Mouse (Mus musculus): ENCODE data around the gene Taf3. TPM values are rescaled to one million over a fixed set of nuclear protein-coding genes. Genes with fewer than 3 reads are reported as not detected.

Gene Taf3
- polyA plus RNA-seq, 1 experiment from 2014 or later: 18.6 TPM

- no peak overlapping the region for H3K4me2 ChIP-seq
- no peaks in the 10 kb centered on the region for H3K27me3 ChIP-seq (replicated peaks; ENCODE audit: control insufficient read depth, insufficient read depth, low read length)
- H3K27ac ChIP-seq (ENCODE audit: low read depth, low read length): no peak overlapping the region
- H3K9me3 ChIP-seq (ENCODE audit: control insufficient read depth, low read length): no peaks in the 10 kb centered on the region
- DNase-seq (ENCODE audit: low spot score) (no peak), ATAC-seq (replicated peaks; ENCODE audit: low FRiP score) (no peak)
- no peak overlapping the region for H3K9ac ChIP-seq (ENCODE audit: low read depth, low read length)
- no peaks in the 10 kb centered on the region for H3K36me3 ChIP-seq (ENCODE audit: control insufficient read depth, insufficient read depth, low read length)
- peaks cover 8% of the 10 kb centered on the region; the same call in 1 of the 2 replicates for H3K4me1 ChIP-seq (replicated peaks; ENCODE audit: control insufficient read depth, insufficient read depth, low read length)
- WGBS: 37% methylated on average over 5 of the region's 5 CpGs
- no peak overlapping the region for H3K4me3 ChIP-seq (ENCODE audit: low read depth, low read length)
Observed at GRCm38 (mm10) chr2:9982446-9982845, 66.0 kb downstream of the Taf3 start.

- Histone ChIP-seq H3K4me1 (replicated peaks; ENCODE audit: control insufficient read depth, insufficient read depth, low read length) (peaks cover 5% of the 10 kb centered on the region), H3K27ac (ENCODE audit: low read depth, low read length) (no peak overlapping the region), H3K27me3 (replicated peaks; ENCODE audit: control insufficient read depth, insufficient read depth, low read length) (no peaks in the 10 kb centered on the region), H3K9me3 (ENCODE audit: control insufficient read depth, low read length) (no peaks in the 10 kb centered on the region), H3K4me2 (no peak overlapping the region), H3K36me3 (ENCODE audit: control insufficient read depth, insufficient read depth, low read length) (no peaks in the 10 kb centered on the region), H3K9ac (ENCODE audit: low read depth, low read length) (no peak overlapping the region), H3K4me3 (ENCODE audit: low read depth, low read length) (no peak overlapping the region)
- ATAC-seq (replicated peaks; ENCODE audit: low FRiP score): no peak
- no peak for DNase-seq (ENCODE audit: low spot score)
- 64% methylated on average over 3 of the region's 3 CpGs for WGBS
Observed at GRCm38 (mm10) chr2:9971927-9972326, 76.5 kb downstream of the Taf3 start.

- Histone ChIP-seq H3K4me3 (ENCODE audit: low read depth, low read length) (no peak overlapping the region), H3K36me3 (ENCODE audit: control insufficient read depth, insufficient read depth, low read length) (no peaks in the 10 kb centered on the region), H3K27ac (ENCODE audit: low read depth, low read length) (no peak overlapping the region), H3K27me3 (replicated peaks; ENCODE audit: control insufficient read depth, insufficient read depth, low read length) (no peaks in the 10 kb centered on the region), H3K9ac (ENCODE audit: low read depth, low read length) (no peak overlapping the region), H3K4me1 (replicated peaks; ENCODE audit: control insufficient read depth, insufficient read depth, low read length) (peaks cover 5% of the 10 kb centered on the region), H3K9me3 (ENCODE audit: control insufficient read depth, low read length) (no peaks in the 10 kb centered on the region), H3K4me2 (no peak overlapping the region)
- WGBS: 83% methylated on average over 3 of the region's 3 CpGs
- ATAC-seq (replicated peaks; ENCODE audit: low FRiP score) (no peak), DNase-seq (ENCODE audit: low spot score) (no peak)
Observed at GRCm38 (mm10) chr2:9970579-9970978, 77.8 kb downstream of the Taf3 start.

- H3K4me2 ChIP-seq: no peak overlapping the region
- H3K4me1 ChIP-seq (replicated peaks; ENCODE audit: control insufficient read depth, insufficient read depth, low read length): peaks cover 5% of the 10 kb centered on the region
- no peak for ATAC-seq (replicated peaks; ENCODE audit: low FRiP score)
- H3K36me3 ChIP-seq (ENCODE audit: control insufficient read depth, insufficient read depth, low read length): no peaks in the 10 kb centered on the region
- no peak overlapping the region for H3K9ac ChIP-seq (ENCODE audit: low read depth, low read length)
- no peaks in the 10 kb centered on the region for H3K9me3 ChIP-seq (ENCODE audit: control insufficient read depth, low read length)
- no peak overlapping the region for H3K27ac ChIP-seq (ENCODE audit: low read depth, low read length)
- no peak overlapping the region for H3K4me3 ChIP-seq (ENCODE audit: low read depth, low read length)
- no peak for DNase-seq (ENCODE audit: low spot score)
- no peaks in the 10 kb centered on the region for H3K27me3 ChIP-seq (replicated peaks; ENCODE audit: control insufficient read depth, insufficient read depth, low read length)
- 67% methylated on average over 4 of the region's 4 CpGs for WGBS
Observed at GRCm38 (mm10) chr2:9970178-9970577, 78.2 kb downstream of the Taf3 start.

GRCm38 (mm10) chr2:9969734-9970133, 78.7 kb downstream of the Taf3 start:
- no peak overlapping the region for H3K27ac ChIP-seq (ENCODE audit: low read depth, low read length)
- peaks cover 5% of the 10 kb centered on the region for H3K4me1 ChIP-seq (replicated peaks; ENCODE audit: control insufficient read depth, insufficient read depth, low read length)
- WGBS: 60% methylated on average over 5 of the region's 5 CpGs
- no peak overlapping the region for H3K9ac ChIP-seq (ENCODE audit: low read depth, low read length)
- H3K4me3 ChIP-seq (ENCODE audit: low read depth, low read length): no peak overlapping the region
- no peak overlapping the region for H3K4me2 ChIP-seq
- H3K27me3 ChIP-seq (replicated peaks; ENCODE audit: control insufficient read depth, insufficient read depth, low read length): no peaks in the 10 kb centered on the region
- ATAC-seq (replicated peaks; ENCODE audit: low FRiP score) (no peak), DNase-seq (ENCODE audit: low spot score) (no peak)
- H3K36me3 ChIP-seq (ENCODE audit: control insufficient read depth, insufficient read depth, low read length): no peaks in the 10 kb centered on the region
- no peaks in the 10 kb centered on the region for H3K9me3 ChIP-seq (ENCODE audit: control insufficient read depth, low read length)

- Histone ChIP-seq H3K4me2 (no peak overlapping the region), H3K4me1 (replicated peaks; ENCODE audit: control insufficient read depth, insufficient read depth, low read length) (peaks cover 2% of the 10 kb centered on the region), H3K4me3 (ENCODE audit: low read depth, low read length) (no peak overlapping the region), H3K27ac (ENCODE audit: low read depth, low read length) (no peak overlapping the region), H3K9ac (ENCODE audit: low read depth, low read length) (no peak overlapping the region), H3K27me3 (replicated peaks; ENCODE audit: control insufficient read depth, insufficient read depth, low read length) (no peaks in the 10 kb centered on the region), H3K9me3 (ENCODE audit: control insufficient read depth, low read length) (no peaks in the 10 kb centered on the region), H3K36me3 (ENCODE audit: control insufficient read depth, insufficient read depth, low read length) (no peaks in the 10 kb centered on the region)
- DNase-seq (ENCODE audit: low spot score): no peak
- whole genome bisulfite sequencing: 31% methylated on average over 1 of the region's 1 CpGs
- ATAC-seq (replicated peaks; ENCODE audit: low FRiP score): no peak
Observed at GRCm38 (mm10) chr2:9966634-9967033, 81.8 kb downstream of the Taf3 start.

- Histone ChIP-seq H3K36me3 (ENCODE audit: control insufficient read depth, insufficient read depth, low read length) (no peaks in the 10 kb centered on the region), H3K27me3 (replicated peaks; ENCODE audit: control insufficient read depth, insufficient read depth, low read length) (no peaks in the 10 kb centered on the region), H3K4me2 (no peak overlapping the region), H3K4me3 (ENCODE audit: low read depth, low read length) (no peak overlapping the region), H3K9me3 (ENCODE audit: control insufficient read depth, low read length) (no peaks in the 10 kb centered on the region), H3K9ac (ENCODE audit: low read depth, low read length) (no peak overlapping the region), H3K4me1 (replicated peaks; ENCODE audit: control insufficient read depth, insufficient read depth, low read length) (peaks cover 2% of the 10 kb centered on the region), H3K27ac (ENCODE audit: low read depth, low read length) (no peak overlapping the region)
- ATAC-seq (replicated peaks; ENCODE audit: low FRiP score): no peak
- DNase-seq (ENCODE audit: low spot score): no peak
- 70% methylated on average over 1 of the region's 1 CpGs for WGBS
Observed at GRCm38 (mm10) chr2:9965608-9966007, 82.8 kb downstream of the Taf3 start.

- H3K4me2 ChIP-seq: no peak overlapping the region
- H3K4me1 ChIP-seq (replicated peaks; ENCODE audit: control insufficient read depth, insufficient read depth, low read length): no peaks in the 10 kb centered on the region
- no peak overlapping the region for H3K9ac ChIP-seq (ENCODE audit: low read depth, low read length)
- H3K27ac ChIP-seq (ENCODE audit: low read depth, low read length): no peak overlapping the region
- no peak for DNase-seq (ENCODE audit: low spot score)
- no peaks in the 10 kb centered on the region for H3K27me3 ChIP-seq (replicated peaks; ENCODE audit: control insufficient read depth, insufficient read depth, low read length)
- ATAC-seq (replicated peaks; ENCODE audit: low FRiP score): no peak
- H3K36me3 ChIP-seq (ENCODE audit: control insufficient read depth, insufficient read depth, low read length): no peaks in the 10 kb centered on the region
- H3K9me3 ChIP-seq (ENCODE audit: control insufficient read depth, low read length): no peaks in the 10 kb centered on the region
- H3K4me3 ChIP-seq (ENCODE audit: low read depth, low read length): no peak overlapping the region
Observed at GRCm38 (mm10) chr2:9962871-9963270, 85.5 kb downstream of the Taf3 start.

- no peak for DNase-seq (ENCODE audit: low spot score)
- Histone ChIP-seq H3K36me3 (ENCODE audit: control insufficient read depth, insufficient read depth, low read length) (no peaks in the 10 kb centered on the region), H3K4me1 (replicated peaks; ENCODE audit: control insufficient read depth, insufficient read depth, low read length) (no peaks in the 10 kb centered on the region), H3K4me3 (ENCODE audit: low read depth, low read length) (no peak overlapping the region), H3K27me3 (replicated peaks; ENCODE audit: control insufficient read depth, insufficient read depth, low read length) (no peaks in the 10 kb centered on the region), H3K9me3 (ENCODE audit: control insufficient read depth, low read length) (no peaks in the 10 kb centered on the region), H3K9ac (ENCODE audit: low read depth, low read length) (no peak overlapping the region), H3K4me2 (no peak overlapping the region), H3K27ac (ENCODE audit: low read depth, low read length) (no peak overlapping the region)
- no peak for ATAC-seq (replicated peaks; ENCODE audit: low FRiP score)
- whole genome bisulfite sequencing: 45% methylated on average over 3 of the region's 3 CpGs
Observed at GRCm38 (mm10) chr2:9961708-9962107, 86.7 kb downstream of the Taf3 start.
